Mouse (Mus musculus) liver, embryonic 16.5 days (tissue): ENCODE measurements around the gene Kcnmb4. TPM values are rescaled to one million over a fixed set of nuclear protein-coding genes. Genes with fewer than 3 reads are reported as not detected.

Experiments
- ATAC-seq: fragments of 200-750 bp; cut with Nextera tagmentation; 2 replicates; pipeline ENCODE4 v1.8.0; 2017; ENCODE audit warnings: low read depth, mild to moderate bottlenecking, moderate number of reproducible peaks, moderate library complexity
- H3K27ac ChIP-seq: fragments of 300-500 bp; sonication (generic); 2 replicates; pipeline ENCODE4 v1.5.1; 2014; ENCODE audit warnings: mild to moderate bottlenecking, low read length
- H3K27me3 ChIP-seq: fragments of 300-500 bp; sonication (generic); 2 replicates; pipeline ENCODE4 v1.6.1; 2014; ENCODE audit warnings: low read depth, low read length, mixed read lengths; ENCODE audit not compliant: control insufficient read depth, insufficient read depth
- H3K36me3 ChIP-seq: fragments of 300-500 bp; sonication (generic); 2 replicates; pipeline ENCODE4 v1.6.1; 2014; ENCODE audit warnings: mild to moderate bottlenecking; ENCODE audit not compliant: control insufficient read depth, insufficient read depth
- H3K4me1 ChIP-seq: fragments of 300-500 bp; sonication (generic); 2 replicates; pipeline ENCODE4 v1.6.1; 2014; ENCODE audit warnings: low read depth, low read length, mixed read lengths; ENCODE audit not compliant: control insufficient read depth
- H3K4me2 ChIP-seq: fragments of 300-500 bp; sonication (generic); 2 replicates; pipeline ENCODE4 v1.6.1; 2014; ENCODE audit warnings: low read depth, low read length, mixed read lengths
- H3K4me3 ChIP-seq: fragments of 300-500 bp; sonication (generic); 2 replicates; pipeline ENCODE4 v1.5.1; 2014; ENCODE audit warnings: low read depth, mild to moderate bottlenecking, low read length
- H3K9ac ChIP-seq: fragments of 300-500 bp; sonication (generic); 2 replicates; pipeline ENCODE4 v1.6.1; 2014; ENCODE audit warnings: low read depth, low read length
- H3K9me3 ChIP-seq: fragments of 300-500 bp; sonication (generic); replicated peaks from 2 replicates; pipeline ENCODE4 v1.6.1; 2016; ENCODE audit warnings: low read length; ENCODE audit not compliant: control insufficient read depth
- WGBS: fragments of 180-500 bp; shearing (Covaris S2); extraction: QIAGEN DNeasy Blood & Tissue Kit; methylation state at CpG from one replicate; pipeline ENCODE4 v1.1.7; 2014; ENCODE audit not compliant: insufficient replicate concordance; 5-methylcytosine and 5-hydroxymethylcytosine counted together
- polyA plus RNA-seq: library from polyadenylated mRNA; unstranded; fragments of >200 nt; fragmentation: Nextera tagmentation; extraction: Ambion mirVana; gene quantifications from 2 replicates; pipeline ENCODE4 v1.2.1, GENCODE M21; 2015

The Kcnmb4 gene
- polyA plus RNA-seq, 1 experiment from 2014 or later = 0.18 TPM

DNA sequence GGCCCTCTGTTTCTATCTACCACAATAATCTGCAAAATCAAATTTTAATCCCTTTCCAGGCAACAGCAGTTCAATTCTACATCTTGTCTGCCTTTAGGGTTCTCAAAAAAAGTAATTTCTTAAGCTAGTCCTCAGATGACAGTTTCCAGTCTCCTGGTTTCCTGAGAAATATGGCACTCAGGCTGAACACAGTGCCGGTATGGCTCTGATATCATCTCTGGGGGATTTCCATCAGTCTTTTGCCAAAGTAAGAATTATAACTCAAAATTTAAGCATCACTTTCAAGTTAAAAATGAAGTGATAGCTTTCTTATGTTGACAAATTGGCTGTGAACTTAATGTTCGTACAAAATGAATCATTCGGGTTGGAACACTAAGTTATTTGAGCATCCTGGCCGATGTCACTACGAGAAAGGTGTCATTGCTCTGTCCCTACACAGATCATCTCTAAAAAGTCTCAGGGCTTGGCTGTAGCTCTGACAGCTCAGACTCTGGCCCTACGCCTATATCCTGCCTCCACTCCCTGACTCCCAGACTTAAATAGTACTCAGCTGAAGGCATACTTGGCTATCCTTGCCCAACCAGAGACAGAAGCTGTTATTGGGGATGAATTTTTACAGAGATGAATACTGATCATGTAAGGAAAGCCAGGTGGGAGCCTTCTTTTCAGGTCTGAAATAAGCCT is 70.8 kb downstream of the Kcnmb4 start:
- no peak overlapping the region for H3K4me3 ChIP-seq
- no peaks in the 10 kb centered on the region for H3K36me3 ChIP-seq
- no peak overlapping the region for H3K27ac ChIP-seq
- no peak overlapping the region for H3K4me2 ChIP-seq
- no peaks in the 10 kb centered on the region for H3K4me1 ChIP-seq
- no peaks in the 10 kb centered on the region for H3K9me3 ChIP-seq
- H3K27me3 ChIP-seq = no peaks in the 10 kb centered on the region
- 57% methylated on average over 6 of the region's 6 CpGs for WGBS
- no peak for ATAC-seq
- H3K9ac ChIP-seq = no peak overlapping the region

DNA sequence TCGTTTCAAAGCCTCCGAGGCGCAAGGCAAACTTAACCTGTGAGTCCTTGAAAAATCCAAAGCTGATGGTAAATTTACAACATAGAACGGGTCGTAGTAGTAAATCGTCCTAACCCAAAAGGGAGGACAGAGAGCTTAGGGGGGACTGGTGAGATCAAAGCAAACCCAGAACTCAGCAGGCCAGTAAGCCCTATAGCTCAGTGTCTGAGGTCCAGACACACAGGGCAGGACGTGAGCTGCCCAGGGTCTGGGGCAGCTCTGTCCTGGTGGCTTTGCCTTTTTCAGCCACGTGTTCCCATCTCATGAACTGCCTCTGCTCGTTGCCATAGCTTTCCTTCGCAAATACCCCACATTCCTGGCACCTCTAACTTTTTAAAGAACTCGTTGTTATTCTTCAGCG is 75.7 kb downstream of the Kcnmb4 start:
- no peak overlapping the region for H3K4me2 ChIP-seq
- no peak overlapping the region for H3K9ac ChIP-seq
- no peak overlapping the region for H3K27ac ChIP-seq
- H3K36me3 ChIP-seq = no peaks in the 10 kb centered on the region
- no peaks in the 10 kb centered on the region for H3K4me1 ChIP-seq
- WGBS = 52% methylated on average over 12 of the region's 12 CpGs
- ATAC-seq = no peak
- no peaks in the 10 kb centered on the region for H3K27me3 ChIP-seq
- no peak overlapping the region for H3K4me3 ChIP-seq
- no peaks in the 10 kb centered on the region for H3K9me3 ChIP-seq

DNA sequence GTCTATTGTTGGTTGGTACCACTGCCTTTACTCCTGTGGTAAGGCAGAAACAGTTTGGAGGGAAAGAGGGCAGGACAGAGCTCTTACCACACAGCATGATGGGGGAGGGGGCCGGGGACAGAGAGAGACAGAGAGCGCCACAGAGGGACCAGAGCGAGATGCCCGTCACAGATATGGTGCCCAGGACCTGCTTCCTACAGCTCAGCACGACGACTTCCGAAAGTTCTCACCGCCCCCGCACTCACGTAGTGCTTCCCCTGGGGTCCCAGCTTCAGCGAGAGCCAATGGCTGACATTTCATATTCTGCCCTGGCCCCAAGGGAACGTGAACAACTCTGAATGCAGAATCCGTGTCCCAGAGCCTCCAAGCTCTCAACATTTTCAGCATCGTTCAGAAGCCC is 76.1 kb downstream of the Kcnmb4 start:
- Histone ChIP-seq H3K27me3 (no peaks in the 10 kb centered on the region), H3K36me3 (no peaks in the 10 kb centered on the region), H3K4me3 (no peak overlapping the region), H3K4me2 (no peak overlapping the region), H3K4me1 (no peaks in the 10 kb centered on the region), H3K9ac (no peak overlapping the region), H3K9me3 (no peaks in the 10 kb centered on the region), H3K27ac (no peak overlapping the region)
- WGBS = 27% methylated on average over 14 of the region's 14 CpGs
- no peak for ATAC-seq

DNA sequence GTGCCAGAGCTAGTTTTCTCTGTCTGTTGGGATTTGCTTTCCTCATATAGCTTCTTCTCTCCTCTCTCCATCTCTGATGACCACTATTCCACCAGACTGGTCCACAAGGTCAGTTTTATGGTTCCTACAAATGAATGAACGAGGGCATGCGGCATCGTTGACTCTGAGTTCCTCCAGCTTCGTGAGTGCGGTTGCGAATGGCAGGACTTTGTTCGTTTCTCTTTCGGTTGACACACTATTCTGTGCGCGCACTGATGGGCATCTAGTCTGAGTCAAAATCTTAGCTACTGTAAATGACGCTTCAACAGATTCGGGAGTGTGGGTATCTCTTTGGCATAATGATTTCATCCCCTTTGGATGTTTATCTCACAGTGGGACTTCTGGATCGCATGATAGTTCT is 76.7 kb downstream of the Kcnmb4 start:
- no peak for ATAC-seq
- H3K36me3 ChIP-seq = no peaks in the 10 kb centered on the region
- H3K9ac ChIP-seq = no peak overlapping the region
- H3K4me1 ChIP-seq = no peaks in the 10 kb centered on the region
- H3K4me2 ChIP-seq = no peak overlapping the region
- H3K9me3 ChIP-seq = no peaks in the 10 kb centered on the region
- no peaks in the 10 kb centered on the region for H3K27me3 ChIP-seq
- no peak overlapping the region for H3K27ac ChIP-seq
- 73% methylated on average over 13 of the region's 13 CpGs for WGBS
- no peak overlapping the region for H3K4me3 ChIP-seq

DNA sequence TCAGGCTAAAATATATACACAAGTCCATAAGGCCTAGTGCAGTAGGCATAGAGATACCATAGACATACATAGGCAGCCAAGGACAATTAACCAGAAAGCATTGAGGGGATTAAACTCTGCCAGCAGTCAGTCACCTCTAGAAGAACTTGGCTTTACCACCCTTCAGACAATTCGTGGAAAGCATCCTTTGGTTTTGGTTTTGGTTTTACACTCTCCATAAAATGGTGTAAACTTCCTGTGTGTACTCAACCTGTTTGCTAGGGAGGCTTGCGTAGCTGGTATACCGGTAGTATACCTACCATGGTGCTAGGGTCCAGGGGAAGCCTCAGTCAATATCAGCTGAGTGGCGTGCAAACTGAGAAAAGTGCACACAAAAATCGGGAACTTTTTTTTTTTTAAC is 77.4 kb downstream of the Kcnmb4 start:
- H3K4me1 ChIP-seq = no peaks in the 10 kb centered on the region
- no peak overlapping the region for H3K4me3 ChIP-seq
- H3K36me3 ChIP-seq = no peaks in the 10 kb centered on the region
- no peak for ATAC-seq
- H3K4me2 ChIP-seq = no peak overlapping the region
- no peaks in the 10 kb centered on the region for H3K27me3 ChIP-seq
- no peak overlapping the region for H3K27ac ChIP-seq
- H3K9me3 ChIP-seq = no peaks in the 10 kb centered on the region
- no peak overlapping the region for H3K9ac ChIP-seq
- 59% methylated on average over 5 of the region's 5 CpGs for WGBS

DNA sequence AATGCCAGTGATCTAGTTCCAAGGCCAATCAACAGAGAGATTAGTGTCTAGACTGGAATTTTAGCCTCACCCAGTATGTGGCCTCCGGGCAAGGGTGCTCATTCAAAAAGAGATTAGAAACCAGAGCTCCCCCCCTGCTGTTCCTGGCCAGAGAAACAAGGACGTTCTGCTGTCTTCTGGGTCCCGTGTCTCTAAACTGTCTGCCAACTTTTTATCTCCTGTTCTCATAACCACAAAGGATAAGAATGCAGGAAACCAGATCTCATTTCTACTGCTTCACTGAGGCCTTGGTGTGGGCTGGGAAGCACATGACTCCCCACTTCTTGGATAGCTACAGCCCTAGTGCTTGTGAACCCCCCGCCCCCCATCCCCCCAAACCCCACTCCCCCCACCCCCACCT is 79.1 kb downstream of the Kcnmb4 start:
- Histone ChIP-seq H3K36me3 (no peaks in the 10 kb centered on the region), H3K4me1 (no peaks in the 10 kb centered on the region), H3K4me3 (no peak overlapping the region), H3K4me2 (no peak overlapping the region), H3K27ac (no peak overlapping the region), H3K9ac (no peak overlapping the region), H3K27me3 (no peaks in the 10 kb centered on the region), H3K9me3 (no peaks in the 10 kb centered on the region)
- WGBS = 4% methylated on average over 4 of the region's 4 CpGs
- peak; percentile 11; the same call in 1 of the 2 replicates for ATAC-seq

DNA sequence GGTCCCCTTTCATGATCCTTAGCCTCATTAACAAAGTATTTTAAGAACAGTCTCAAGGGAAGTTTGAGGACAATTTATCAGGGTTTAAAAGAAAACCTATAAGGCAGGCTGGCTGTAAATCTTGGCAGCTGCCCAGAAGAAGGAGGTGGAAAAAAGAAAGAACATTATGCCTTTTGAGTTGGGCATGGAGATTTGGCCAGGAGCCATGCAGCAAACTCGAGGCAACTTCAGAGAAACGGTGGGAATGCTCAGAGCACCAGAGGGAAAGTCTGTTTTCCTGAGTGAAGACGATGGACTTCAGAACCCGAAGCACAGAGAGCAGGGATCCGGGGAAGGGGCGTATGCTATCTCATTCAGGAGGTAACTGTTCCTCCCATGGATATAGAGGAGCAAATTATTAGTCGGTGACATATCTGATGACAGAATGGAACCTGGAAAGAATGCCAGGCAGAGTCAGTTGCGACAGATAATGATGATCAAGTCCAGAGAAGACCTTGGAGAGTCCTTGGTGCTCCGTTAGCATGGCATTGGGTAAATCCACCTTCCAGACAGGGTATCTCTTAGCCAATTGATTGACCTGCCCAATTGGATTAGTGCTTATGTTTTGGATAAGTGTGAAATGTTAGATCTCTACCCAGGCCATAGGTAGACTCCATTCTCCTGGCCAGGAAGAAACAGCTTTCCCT is 79.7 kb downstream of the Kcnmb4 start:
- 57% methylated on average over 9 of the region's 9 CpGs for whole genome bisulfite sequencing

DNA sequence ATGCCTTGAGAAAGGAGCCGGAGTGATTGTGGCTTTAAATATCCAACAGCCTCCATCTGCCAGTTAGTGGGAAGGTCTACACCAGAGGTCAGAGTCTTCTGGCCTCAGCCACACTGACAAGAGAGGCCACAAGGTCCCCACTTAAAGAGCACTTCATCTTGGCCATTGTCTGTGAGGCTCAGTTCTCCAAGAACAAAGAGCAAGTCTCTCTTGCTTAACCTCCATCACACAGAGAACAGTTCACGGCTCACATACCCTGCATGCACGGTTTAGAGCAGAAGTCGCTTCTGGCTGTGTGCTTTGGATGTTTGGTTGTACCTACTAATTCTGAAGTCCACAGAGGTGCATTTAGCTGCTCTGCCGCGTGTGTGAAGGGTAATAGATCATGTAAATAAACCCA is 84.8 kb downstream of the Kcnmb4 start:
- Histone ChIP-seq H3K4me2 (no peak overlapping the region), H3K27me3 (no peaks in the 10 kb centered on the region), H3K9me3 (no peaks in the 10 kb centered on the region), H3K4me1 (no peaks in the 10 kb centered on the region), H3K4me3 (no peak overlapping the region), H3K27ac (no peak overlapping the region), H3K9ac (no peak overlapping the region), H3K36me3 (no peaks in the 10 kb centered on the region)
- WGBS = 72% methylated on average over 6 of the region's 6 CpGs
- no peak for ATAC-seq

More for the DNA sequence above, 79.7 kb downstream of the Kcnmb4 start:
- Histone ChIP-seq H3K9me3 (no peaks in the 10 kb centered on the region), H3K27me3 (no peaks in the 10 kb centered on the region), H3K36me3 (no peaks in the 10 kb centered on the region), H3K4me3 (no peak overlapping the region), H3K27ac (no peak overlapping the region), H3K9ac (no peak overlapping the region), H3K4me2 (no peak overlapping the region), H3K4me1 (no peaks in the 10 kb centered on the region)
- no peak for ATAC-seq

DNA sequence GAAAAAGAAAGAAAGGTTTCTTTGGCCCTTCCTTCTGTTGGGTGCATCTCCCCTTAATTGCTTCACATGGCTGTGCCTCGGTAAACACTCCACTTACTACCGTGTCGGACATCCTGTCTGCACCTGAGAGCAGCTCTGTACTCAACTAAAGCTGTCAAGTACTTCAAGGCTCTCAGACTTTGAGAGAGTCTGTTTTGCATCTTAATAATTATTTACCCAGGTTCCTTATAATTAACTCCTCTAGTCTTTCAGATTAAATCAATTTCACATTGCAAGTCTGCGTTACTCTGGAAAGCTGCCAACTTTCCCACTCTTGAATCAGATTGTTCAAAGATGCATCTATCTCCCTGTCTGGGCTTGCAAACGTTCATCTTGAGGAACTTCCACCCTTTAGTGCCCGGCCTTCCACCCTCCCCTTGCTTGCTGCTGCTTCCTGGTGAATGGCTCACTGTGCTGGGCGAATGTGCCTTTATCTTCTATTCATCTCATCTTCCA is 87.2 kb downstream of the Kcnmb4 start:
- no peaks in the 10 kb centered on the region for H3K36me3 ChIP-seq
- no peak overlapping the region for H3K4me3 ChIP-seq
- no peaks in the 10 kb centered on the region for H3K9me3 ChIP-seq
- H3K27ac ChIP-seq = no peak overlapping the region
- no peaks in the 10 kb centered on the region for H3K27me3 ChIP-seq
- no peak for ATAC-seq
- no peak overlapping the region for H3K4me2 ChIP-seq
- H3K4me1 ChIP-seq = no peaks in the 10 kb centered on the region
- WGBS = 45% methylated on average over 7 of the region's 7 CpGs
- H3K9ac ChIP-seq = no peak overlapping the region
